Mouse (Mus musculus): Measurements from ENCODE around the gene Pnn.

Gene Pnn

DNA sequence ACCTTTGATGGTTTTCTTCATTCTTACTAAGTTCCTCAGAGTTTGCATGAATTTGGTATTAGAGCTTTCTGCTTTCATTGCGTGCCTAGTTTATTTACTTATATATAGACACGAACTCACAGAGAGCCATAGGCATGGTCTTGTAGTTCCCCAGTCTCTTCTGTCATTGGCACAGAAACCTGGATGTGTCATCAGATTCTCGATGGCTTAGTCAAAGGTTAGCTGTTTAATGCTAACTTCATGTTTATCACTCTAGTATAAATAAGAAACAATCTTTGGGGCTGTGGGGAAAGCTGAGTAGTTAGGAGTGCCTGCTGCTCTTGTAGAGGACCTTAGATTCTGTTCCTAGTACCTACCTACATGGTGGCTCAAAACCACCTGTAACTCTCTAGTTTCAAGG, 10.3 kb downstream of the Pnn start:
- DNase-seq (ENCODE audit: low spot score), result no peak

DNA sequence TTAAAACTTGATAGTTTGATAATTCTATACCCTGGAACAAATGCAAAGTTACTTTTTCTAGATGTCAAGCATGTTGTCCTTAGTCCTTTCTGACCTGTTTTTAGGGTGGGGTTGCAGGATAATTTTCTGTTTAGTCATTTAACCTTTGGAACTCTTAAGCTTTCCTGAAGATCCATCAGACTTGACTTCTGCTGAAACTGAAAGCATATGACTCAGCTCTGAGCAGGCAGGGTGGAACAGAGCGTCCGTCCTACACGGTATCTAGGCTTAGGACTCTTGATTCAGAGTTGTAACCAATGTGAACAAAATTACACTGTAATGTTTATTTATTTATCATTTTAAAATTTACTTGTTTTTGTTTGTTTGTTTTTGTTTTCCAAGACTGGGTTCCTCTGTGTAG, 11.2 kb downstream of the Pnn start:
- DNase-seq (ENCODE audit: low spot score), result no peak

DNA sequence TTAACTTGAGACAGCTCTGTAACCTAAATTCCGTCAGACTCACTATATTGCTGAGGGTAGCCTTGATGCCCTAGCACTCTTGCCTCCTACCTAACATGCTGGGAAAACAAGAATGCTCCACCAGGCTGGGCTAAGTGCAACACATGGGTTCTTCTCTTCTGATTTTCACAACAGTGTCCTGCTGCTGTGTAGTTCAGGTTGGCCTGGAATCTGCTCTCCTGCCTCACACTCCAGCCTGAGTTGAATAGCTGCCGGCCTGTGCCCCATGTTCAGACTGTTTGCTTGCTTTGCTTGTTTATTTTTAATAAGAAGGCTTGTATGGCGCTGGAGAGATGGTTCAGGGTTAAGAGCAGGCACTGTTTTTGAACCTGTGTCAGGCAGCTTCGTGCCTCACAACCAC, 13.8 kb downstream of the Pnn start:
- no peak for DNase-seq (ENCODE audit: low spot score)

DNA sequence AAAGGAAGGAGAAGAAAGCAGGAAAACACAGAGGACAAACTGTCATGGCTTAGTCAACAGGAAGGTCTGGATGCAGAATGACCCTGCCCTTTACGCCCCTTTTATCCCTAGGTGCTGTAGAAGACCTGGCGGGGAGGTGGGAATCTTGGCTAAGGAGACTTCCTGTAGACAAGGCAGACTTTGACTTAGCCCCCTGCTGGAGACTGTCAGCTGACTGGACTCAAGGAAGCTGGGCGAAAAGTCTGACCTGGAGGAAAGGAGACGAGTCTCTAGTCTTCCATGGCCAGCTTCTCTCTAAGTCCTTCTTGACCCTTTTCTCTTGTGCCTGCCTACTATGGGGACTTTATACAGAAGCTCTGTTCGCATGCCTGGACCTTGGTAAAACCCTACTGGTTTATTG, 17.8 kb downstream of the Pnn start:
- no peak for DNase-seq (ENCODE audit: low spot score)

DNA sequence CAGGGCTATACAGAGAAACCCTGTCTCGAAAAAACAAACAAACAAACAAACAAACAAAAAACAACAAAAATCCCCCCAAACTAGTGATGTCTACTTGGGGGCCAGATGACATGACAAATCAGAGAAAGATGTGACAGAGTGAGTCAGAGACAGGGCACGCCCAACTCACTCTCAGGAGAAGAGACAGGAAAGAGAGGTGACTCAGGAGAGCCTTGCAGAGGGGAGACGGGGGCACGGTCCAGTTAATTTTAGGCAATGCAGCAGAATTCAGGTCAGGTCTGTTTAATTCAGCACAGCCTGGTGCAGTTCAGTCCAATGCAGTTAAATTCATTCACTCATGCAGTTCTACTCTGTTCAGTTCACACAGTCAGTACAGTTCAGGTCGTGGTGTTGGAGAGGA, 19.5 kb downstream of the Pnn start:
- no peak for DNase-seq (ENCODE audit: low spot score)

DNA sequence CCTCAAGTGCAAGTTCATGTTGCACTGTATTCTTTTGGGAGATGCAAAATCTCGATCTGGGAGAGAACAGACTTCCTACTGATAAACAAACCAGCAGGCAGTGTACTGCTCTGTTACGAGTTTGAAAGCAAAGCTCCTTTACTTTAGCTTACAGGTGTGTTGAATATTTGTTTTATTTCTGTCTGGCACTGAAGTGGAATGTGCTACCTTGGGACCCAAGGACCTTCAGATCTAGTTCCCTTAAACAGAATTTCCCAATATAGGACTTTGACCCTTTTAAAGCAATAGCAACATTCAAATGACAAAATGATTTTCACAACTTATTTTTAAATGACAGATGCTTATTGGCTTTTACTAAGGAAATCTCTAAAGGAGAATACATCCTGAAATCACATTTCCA, 26.9 kb downstream of the Pnn start:
- DNase-seq (ENCODE audit: low spot score), result no peak

DNA sequence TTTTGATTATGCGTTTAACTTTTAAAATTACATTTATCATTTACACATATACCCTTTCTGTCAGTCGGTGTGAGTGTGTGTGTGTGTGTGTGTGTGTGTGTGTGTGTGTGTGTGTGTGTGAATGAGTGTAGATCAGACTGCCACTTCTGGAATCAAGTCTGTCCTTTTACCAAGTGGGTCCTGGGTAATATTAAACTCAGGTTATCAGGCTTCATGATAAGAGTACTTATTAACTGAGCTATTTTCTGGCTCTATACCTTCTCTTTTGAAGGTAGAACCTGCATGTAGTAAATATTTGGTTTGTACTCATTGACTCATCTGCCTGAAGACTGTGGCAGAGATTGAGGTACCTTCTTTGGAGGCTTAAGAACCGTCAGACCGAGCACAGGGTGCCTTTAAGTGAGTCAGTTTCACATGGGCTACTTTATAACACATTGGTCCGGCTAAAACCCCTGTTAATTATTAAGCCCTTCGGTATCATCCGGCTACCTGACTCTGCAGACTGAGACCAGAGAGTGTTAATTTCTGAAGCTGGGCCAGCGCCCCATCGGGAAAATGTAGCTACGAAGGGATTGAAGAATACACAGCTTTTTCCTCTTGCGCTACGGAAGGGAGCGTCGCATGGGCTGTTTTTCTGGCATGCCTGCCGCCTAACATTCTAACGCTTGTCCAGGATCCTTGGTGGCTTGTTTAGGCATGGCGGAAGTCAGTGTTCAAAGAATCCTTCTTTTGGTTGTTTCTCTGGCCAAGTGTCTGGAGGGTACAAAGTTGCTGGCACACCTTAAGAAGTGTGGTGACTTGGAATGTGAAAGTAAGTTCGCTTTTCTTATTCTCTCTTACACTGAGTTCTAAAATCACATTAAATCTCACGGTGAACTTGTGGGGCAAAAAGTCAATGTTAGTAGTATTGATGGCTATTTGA, 28.7 kb downstream of the Pnn start, which contains the start of gene Mia2:
Gene Mia2 (plus strand): TSS at position 696 of the 922 bp plus-strand sequence.
- no peak for DNase-seq (ENCODE audit: low spot score)

DNA sequence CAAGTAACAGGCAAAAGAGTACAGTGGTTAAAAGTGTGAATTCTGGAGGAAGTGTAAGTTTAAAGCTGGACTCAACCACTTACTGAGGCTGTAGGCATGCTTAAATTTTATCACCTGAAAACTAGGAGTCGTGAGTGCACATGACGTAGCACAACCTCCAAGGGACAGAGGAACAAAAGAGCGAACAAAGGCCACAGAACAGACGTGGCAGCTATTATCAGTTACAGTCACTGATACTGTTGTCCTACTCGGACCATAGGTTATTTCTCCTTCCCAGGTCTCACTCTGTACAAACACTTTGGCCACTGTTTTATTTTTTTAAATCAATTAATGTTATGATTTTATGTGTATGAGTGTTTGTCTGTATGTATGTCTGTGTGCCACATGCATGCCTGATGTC, 38.1 kb downstream of the Pnn start:
- no peak for DNase-seq (ENCODE audit: low spot score)

DNA sequence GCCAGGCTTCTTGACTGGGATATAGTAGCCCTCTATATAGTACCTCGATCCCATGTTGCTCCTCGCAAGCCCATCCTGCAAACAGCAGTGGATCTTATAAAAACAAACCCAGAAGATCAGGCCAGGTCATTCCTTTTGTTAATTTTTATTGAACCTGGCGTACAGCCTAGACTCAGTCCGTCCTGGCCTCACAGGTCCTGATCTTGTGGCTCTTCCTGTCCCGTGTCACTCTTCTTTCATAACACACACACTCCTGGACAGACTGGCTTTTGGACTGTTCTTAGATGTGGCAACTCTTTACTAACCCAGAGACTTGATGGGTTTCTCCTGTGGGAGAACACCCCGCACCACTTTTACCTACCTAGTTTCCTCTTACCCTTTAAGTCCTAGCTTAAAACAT, 39.2 kb downstream of the Pnn start:
- no peak for DNase-seq (ENCODE audit: low spot score)

DNA sequence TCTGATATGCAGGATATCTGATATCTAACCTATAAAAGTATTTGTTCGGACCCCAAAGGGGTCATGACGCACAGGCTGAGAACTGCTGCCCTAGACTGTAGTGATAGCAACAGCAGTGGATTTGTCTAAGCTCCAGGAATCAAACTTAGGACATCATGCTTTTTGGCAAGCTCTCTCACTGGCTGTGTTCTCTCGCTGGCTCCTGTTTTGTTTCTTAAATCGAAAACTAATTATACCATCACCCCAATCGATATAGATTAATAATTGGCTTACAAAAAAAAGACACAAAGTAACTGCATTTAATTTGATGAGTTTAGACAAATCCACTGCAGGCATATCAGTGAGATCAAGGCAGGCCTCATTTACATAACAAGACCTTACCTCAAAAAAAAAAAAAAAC, 39.8 kb downstream of the Pnn start:
- no peak for DNase-seq (ENCODE audit: low spot score)

DNA sequence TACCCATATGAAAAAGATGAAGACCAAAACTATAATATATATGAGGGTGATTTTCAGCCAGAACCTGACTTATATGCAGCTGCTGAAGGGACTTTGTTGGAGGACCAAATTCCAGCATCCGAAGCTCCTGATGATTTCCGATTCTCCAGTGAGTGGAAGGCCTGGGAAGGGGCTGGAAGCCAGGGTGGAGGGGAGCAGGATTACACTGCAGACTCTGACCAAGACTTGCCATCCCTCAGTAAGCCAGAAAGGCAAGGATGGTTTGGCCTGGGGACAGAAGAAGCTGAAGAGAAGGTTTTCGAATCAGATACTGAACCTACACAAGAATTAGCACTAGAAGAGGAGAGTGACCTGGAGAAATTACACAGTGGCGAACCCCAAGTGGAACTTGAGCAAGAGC, 41.2 kb downstream of the Pnn start:
- DNase-seq (ENCODE audit: low spot score), result no peak

DNA sequence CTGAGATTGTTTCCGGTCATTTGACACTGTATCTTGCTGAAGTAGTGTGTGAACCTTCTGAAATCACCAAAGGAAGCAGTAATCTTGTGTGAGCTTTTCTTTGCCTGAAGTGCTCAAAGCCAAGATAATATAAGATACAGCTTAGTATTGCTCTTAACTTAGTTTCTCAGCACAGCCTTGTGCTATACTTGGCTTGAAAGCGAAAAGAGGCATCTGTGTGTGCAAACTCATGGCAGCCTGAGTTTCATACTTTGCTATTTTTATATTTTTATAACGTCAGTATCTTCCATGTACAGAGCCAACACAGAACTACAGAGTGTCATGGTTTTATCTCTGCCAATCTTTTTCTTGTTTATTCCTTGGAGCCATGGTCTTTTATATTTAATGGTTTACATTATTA, 50.5 kb downstream of the Pnn start:
- DNase-seq (ENCODE audit: low spot score), result no peak
